Mouse (Mus musculus): Measurements from ENCODE around the gene Tomt. TPM values are rescaled to one million over a fixed set of nuclear protein-coding genes. Genes with fewer than 3 reads are reported as not detected.

The Tomt gene
- polyA plus RNA-seq, 1 experiment from 2014 or later, result 0.40 TPM

Small RNA genes within 50 kb of the gene (microRNA-seq; reads per million reads assigned to microRNA genes)
- gene Gm22655, result not detected

Other genes starting within 250 kb of the Tomt start
- 34.0 and 34.6 TPM in 2 replicates for gene Clpb, start 242.7 kb downstream of the Tomt start, polyA plus RNA-seq (2015; fragmentation: Nextera tagmentation; extraction: Ambion mirVana)
- 1.9 and 2.4 TPM in 2 replicates for gene Phox2a, start 88.0 kb downstream of the Tomt start, polyA plus RNA-seq (2015; fragmentation: Nextera tagmentation; extraction: Ambion mirVana)
- gene Inppl1, start 68.1 kb downstream of the Tomt start, polyA plus RNA-seq (2015; fragmentation: Nextera tagmentation; extraction: Ambion mirVana), result 12.7 and 15.4 TPM in 2 replicates
- 3.3 and 3.5 TPM in 2 replicates for gene Folr2, start 49.2 kb downstream of the Tomt start, polyA plus RNA-seq (2015; fragmentation: Nextera tagmentation; extraction: Ambion mirVana)
- gene Anapc15, start 42.6 kb downstream of the Tomt start, polyA plus RNA-seq (2015; fragmentation: Nextera tagmentation; extraction: Ambion mirVana), result 83.1 and 93.3 TPM in 2 replicates
- gene Folr1, start 35.6 kb downstream of the Tomt start, polyA plus RNA-seq (2015; fragmentation: Nextera tagmentation; extraction: Ambion mirVana), result 21.0 and 39.2 TPM in 2 replicates
- 151 and 156 TPM in 2 replicates for gene Lamtor1, start 455 bp downstream of the Tomt start, polyA plus RNA-seq (2015; fragmentation: Nextera tagmentation; extraction: Ambion mirVana)
- 10.9 and 12.1 TPM in 2 replicates for gene Lrrc51, start 27.5 kb upstream of the Tomt start, polyA plus RNA-seq (2015; fragmentation: Nextera tagmentation; extraction: Ambion mirVana)
- gene Numa1, start 27.8 kb upstream of the Tomt start, polyA plus RNA-seq (2015; fragmentation: Nextera tagmentation; extraction: Ambion mirVana), result 50.8 and 53.3 TPM in 2 replicates
- 4.5 and 4.8 TPM in 2 replicates for gene Il18bp, start 112.3 kb upstream of the Tomt start, polyA plus RNA-seq (2015; fragmentation: Nextera tagmentation; extraction: Ambion mirVana)
- gene Rnf121, start 159.1 kb upstream of the Tomt start, polyA plus RNA-seq (2015; fragmentation: Nextera tagmentation; extraction: Ambion mirVana), result 31.2 and 32.8 TPM in 2 replicates
- 28.0 and 28.8 TPM in 2 replicates for gene Xndc1, start 159.2 kb upstream of the Tomt start, polyA plus RNA-seq (2015; fragmentation: Nextera tagmentation; extraction: Ambion mirVana)
- 1.2 and 1.4 TPM in 2 replicates for gene Xntrpc, start 159.4 kb upstream of the Tomt start, polyA plus RNA-seq (2015; fragmentation: Nextera tagmentation; extraction: Ambion mirVana)
- 0.25 and 0.49 TPM in 2 replicates for gene Trpc2, start 176.8 kb upstream of the Tomt start, polyA plus RNA-seq (2015; fragmentation: Nextera tagmentation; extraction: Ambion mirVana)
- gene Art1, start 195.4 kb upstream of the Tomt start, polyA plus RNA-seq (2015; fragmentation: Nextera tagmentation; extraction: Ambion mirVana), result 0.22 and 0.26 TPM in 2 replicates
- 0.74 and 0.75 TPM in 2 replicates for gene Art5, start 203.1 kb upstream of the Tomt start, polyA plus RNA-seq (2015; fragmentation: Nextera tagmentation; extraction: Ambion mirVana)
- gene Chrna10, start 210.5 kb upstream of the Tomt start, polyA plus RNA-seq (2015; fragmentation: Nextera tagmentation; extraction: Ambion mirVana), result not detected in 2 replicates